Mouse (Mus musculus) CH12.LX (cell line): ENCODE measurements at regions not wholly inside any gene's neighbourhood (a gene's known extent, or its start where the extent isn't known, plus 50 kb on each side); places are given as distances from the start of the nearest gene placed in this dataset.

ENCODE experiments used
- DNase-seq: peaks from one replicate; pipeline ENCODE4 v3.0.0-alpha.2; 2013; ENCODE audit errors: extremely low read depth
- H3K27ac ChIP-seq: 2 replicates; pipeline ENCODE4 v1.5.1; 2012; ENCODE audit warnings: low read depth, mild to moderate bottlenecking, control low read depth, moderate library complexity; ENCODE audit not compliant: insufficient read depth
- H3K27me3 ChIP-seq: replicated peaks from 2 replicates; pipeline ENCODE3; 2012; ENCODE audit warnings: inconsistent platforms
- H3K36me3 ChIP-seq, 2 experiments: replicated peaks in 1 of 2; 2 replicates each; pipeline versions ENCODE3 to v1.6.1; 2012; ENCODE audit warnings: inconsistent platforms in 1 of 2, low read length in 1 of 2, mild to moderate bottlenecking in 1 of 2, mixed read lengths in 1 of 2, moderate library complexity in 1 of 2; ENCODE audit not compliant: control insufficient read depth in 1 of 2, insufficient read depth in 1 of 2
- H3K4me1 ChIP-seq, 2 experiments: 2 replicates each; pipeline ENCODE4 v1.6.1; 2012; ENCODE audit warnings: inconsistent platforms in 1 of 2, moderate library complexity in 1 of 2; ENCODE audit not compliant: insufficient read depth in 2 of 2, control insufficient read depth in 1 of 2
- H3K4me2 ChIP-seq: 2 replicates; pipeline ENCODE4 v1.6.1; 2012; ENCODE audit warnings: low read depth, mild to moderate bottlenecking, control low read depth; ENCODE audit not compliant: poor library complexity, insufficient read depth, severe bottlenecking
- H3K4me3 ChIP-seq, 3 experiments: fragments of 150-350 bp in 1 of 3; sonication (generic) in 1 of 3; replicated peaks in 1 of 3; 2 replicates each; pipeline versions ENCODE3 to v1.5.1; 2011 to 2012; ENCODE audit warnings: low read depth in 2 of 3, low read length in 2 of 3, mild to moderate bottlenecking in 2 of 3, moderate library complexity in 2 of 3, control low read depth in 1 of 3, improper control_type of control experiment in 1 of 3, inconsistent platforms in 1 of 3, mixed read lengths in 1 of 3; ENCODE audit not compliant: poor library complexity in 1 of 3
- H3K79me2 ChIP-seq: replicated peaks from 2 replicates; pipeline ENCODE4 v1.6.1; 2012; ENCODE audit warnings: mild to moderate bottlenecking, moderate library complexity; ENCODE audit not compliant: control insufficient read depth, poor library complexity, insufficient read depth, severe bottlenecking; ENCODE audit errors: extremely low read depth
- H3K9ac ChIP-seq: 2 replicates; pipeline ENCODE4 v1.6.1; 2012; ENCODE audit warnings: low read depth, mild to moderate bottlenecking, control low read depth, moderate library complexity; ENCODE audit not compliant: insufficient read depth
- H3K9me3 ChIP-seq: replicated peaks from 2 replicates; pipeline ENCODE3; 2012; ENCODE audit warnings: low read length, inconsistent platforms, mixed read lengths
- CHD1 ChIP-seq: IDR thresholded peaks from 2 replicates; pipeline ENCODE4 v1.6.1; 2012; ENCODE audit warnings: low read depth, low read length, improper control_type of control experiment, inconsistent platforms
- CHD2 ChIP-seq: IDR thresholded peaks from 2 replicates; pipeline ENCODE4 v1.6.1; 2011; ENCODE audit warnings: low read length, improper control_type of control experiment
- CTCF ChIP-seq, 2 experiments: IDR thresholded peaks in 1 of 2; conservative IDR thresholded peaks in 1 of 2; 2 replicates each; pipeline ENCODE4 v1.5.1; 2011 to 2012; ENCODE audit warnings: low read depth in 2 of 2, low read length in 2 of 2, improper control_type of control experiment in 1 of 2, inconsistent platforms in 1 of 2, mild to moderate bottlenecking in 1 of 2, moderate library complexity in 1 of 2
- E2F4 ChIP-seq: IDR thresholded peaks from 2 replicates; pipeline ENCODE4 v1.6.1; 2011; ENCODE audit warnings: low read depth, low read length, improper control_type of control experiment; ENCODE audit not compliant: insufficient replicate concordance
- ELF1 ChIP-seq: IDR thresholded peaks from 2 replicates; pipeline ENCODE4 v1.6.1; 2014; ENCODE audit warnings: low read depth, mild to moderate bottlenecking, inconsistent platforms, low read length, improper control_type of control experiment
- EP300 ChIP-seq: IDR thresholded peaks from 2 replicates; pipeline ENCODE4 v1.6.1; 2011; ENCODE audit warnings: low read length, improper control_type of control experiment
- HCFC1 ChIP-seq: IDR thresholded peaks from 2 replicates; pipeline ENCODE4 v1.6.1; 2012; ENCODE audit warnings: low read depth, mild to moderate bottlenecking, inconsistent platforms, low read length, improper control_type of control experiment
- IRF4 ChIP-seq: IDR thresholded peaks from 2 replicates; pipeline ENCODE4 v1.6.1; 2014; ENCODE audit warnings: low read depth, mild to moderate bottlenecking, inconsistent platforms, low read length, improper control_type of control experiment
- JUND ChIP-seq: conservative IDR thresholded peaks from 2 replicates; pipeline ENCODE4 v1.6.1; 2011; ENCODE audit warnings: low read depth, low read length, improper control_type of control experiment
- KAT2A ChIP-seq: IDR thresholded peaks from 2 replicates; pipeline ENCODE4 v1.6.1; 2012; ENCODE audit warnings: low read length, improper control_type of control experiment, inconsistent platforms; ENCODE audit not compliant: insufficient replicate concordance
- MAFK ChIP-seq: IDR thresholded peaks from 2 replicates; pipeline ENCODE4 v1.6.1; 2011; ENCODE audit warnings: low read length, improper control_type of control experiment; ENCODE audit not compliant: insufficient replicate concordance
- MAX ChIP-seq: IDR thresholded peaks from 2 replicates; pipeline ENCODE4 v1.6.1; 2011; ENCODE audit warnings: low read length, improper control_type of control experiment
- MYC ChIP-seq: IDR thresholded peaks from 2 replicates; pipeline ENCODE4 v1.6.1; 2011; ENCODE audit warnings: low read depth, mild to moderate bottlenecking, improper control_type of control experiment, low read length
- NRF1 ChIP-seq: IDR thresholded peaks from 2 replicates; pipeline ENCODE4 v1.6.1; 2014; ENCODE audit warnings: low read depth, mild to moderate bottlenecking, inconsistent platforms, low read length, improper control_type of control experiment, moderate library complexity
- PAX5 ChIP-seq: IDR thresholded peaks from 2 replicates; pipeline ENCODE4 v1.6.1; 2012; ENCODE audit warnings: low read length, inconsistent platforms, mixed read lengths
- RAD21 ChIP-seq: IDR thresholded peaks from 2 replicates; pipeline ENCODE4 v1.6.1; 2011; ENCODE audit warnings: low read depth, mild to moderate bottlenecking, low read length, improper control_type of control experiment, moderate library complexity
- RCOR1 ChIP-seq: conservative IDR thresholded peaks from 2 replicates; pipeline ENCODE4 v1.6.1; 2012; ENCODE audit warnings: low read depth, mild to moderate bottlenecking, inconsistent platforms, low read length, improper control_type of control experiment
- SIN3A ChIP-seq: IDR thresholded peaks from 2 replicates; pipeline ENCODE4 v1.6.1; 2012; ENCODE audit warnings: low read length, improper control_type of control experiment, inconsistent platforms
- SMC3 ChIP-seq: IDR thresholded peaks from 2 replicates; pipeline ENCODE4 v1.6.1; 2011; ENCODE audit warnings: low read depth, low read length, improper control_type of control experiment
- USF2 ChIP-seq: conservative IDR thresholded peaks from 2 replicates; pipeline ENCODE4 v1.6.1; 2011; ENCODE audit warnings: low read depth, low read length, improper control_type of control experiment
- ZC3H11A ChIP-seq: IDR thresholded peaks from 2 replicates; pipeline ENCODE4 v1.6.1; 2012; ENCODE audit warnings: low read depth, mild to moderate bottlenecking, inconsistent platforms, low read length, improper control_type of control experiment
- ZNF384 ChIP-seq: IDR thresholded peaks from 2 replicates; pipeline ENCODE4 v1.6.1; 2012; ENCODE audit warnings: low read depth, low read length, improper control_type of control experiment, inconsistent platforms
- dilution Hi-C: fragments of 300-500 bp; cut with MboI; formaldehyde crosslinking; loops from 2 replicates; pipeline ENCODE4 v1.14.3; 2020; ENCODE audit warnings: low sequenced_read_pairs; ENCODE audit not compliant: extremely low pct_unique_long_range_greater_than_20kb, extremely low pct_ligation_motif_present
- in situ Hi-C: fragments of 300-500 bp; cut with MboI; formaldehyde crosslinking; loops from 3 replicates; pipeline ENCODE4 v1.14.3; 2019; ENCODE audit warnings: low sequenced_read_pairs, low pct_ligation_motif_present, low pct_unique_long_range_greater_than_20kb, mixed read lengths

- Histone ChIP-seq H3K9ac (no peak overlapping the region), H3K4me1 (no peaks in the 10 kb centered on the region), H3K36me3 (no peaks in the 10 kb centered on the region), H3K4me3 (no peak overlapping the region), H3K79me2 (no peaks in the 10 kb centered on the region), H3K27ac (no peak overlapping the region), H3K4me2 (no peak overlapping the region), H3K9me3 (peaks cover 29% of the 10 kb centered on the region), H3K27me3 (no peaks in the 10 kb centered on the region)
- dilution Hi-C loops: no loop called here
- DNase-seq: no peak
- TF ChIP-seq NRF1: no peak
- no peak for TF ChIP-seq CHD2
- TF ChIP-seq SMC3: no peak
- in situ Hi-C loops: no loop called here
Measured at GRCm38 (mm10) chr3:119893165-119893910, 109.1 kb upstream of the Ptbp2 start.

- Histone ChIP-seq H3K9ac (no peak overlapping the region), H3K79me2 (no peaks in the 10 kb centered on the region), H3K27ac (no peak overlapping the region), H3K4me3 (no peak overlapping the region), H3K36me3 (no peaks in the 10 kb centered on the region), H3K9me3 (peaks cover 23% of the 10 kb centered on the region), H3K4me2 (no peak overlapping the region), H3K27me3 (no peaks in the 10 kb centered on the region), H3K4me1 (no peaks in the 10 kb centered on the region)
- in situ Hi-C loops: no loop called here
- TF ChIP-seq MAX (no peak), HCFC1 (no peak), EP300 (no peak), PAX5 (no peak), CHD2 (no peak), KAT2A (no peak), RAD21 (no peak)
- dilution Hi-C loops: no loop called here
- no peak for DNase-seq
Measured at GRCm38 (mm10) chr3:119892533-119893164, 108.4 kb upstream of the Ptbp2 start.

DNA sequence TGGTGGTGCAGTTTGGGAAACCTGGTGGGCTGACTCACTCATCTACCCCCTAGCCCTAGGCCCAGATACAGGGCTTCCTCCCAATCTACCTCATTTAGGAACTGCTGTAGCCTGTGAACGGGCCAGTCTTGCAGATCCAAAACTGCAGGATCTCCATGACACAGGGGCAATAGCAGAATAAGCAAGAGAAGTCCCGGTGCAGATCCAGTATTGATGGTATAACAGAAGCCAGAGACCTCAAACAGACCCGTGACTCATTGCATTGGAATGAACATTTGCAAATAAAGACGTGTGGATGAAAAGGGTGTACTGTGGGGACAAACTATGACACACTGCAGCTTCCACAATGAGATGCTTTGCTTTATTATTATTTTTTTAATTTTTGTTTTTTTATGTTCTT is 106.6 kb upstream of the Ptbp2 start:
- in situ Hi-C loops: no loop called here
- Histone ChIP-seq H3K27me3 (no peaks in the 10 kb centered on the region), H3K27ac (no peak overlapping the region), H3K9ac (no peak overlapping the region), H3K4me3 (no peak overlapping the region), H3K4me2 (no peak overlapping the region), H3K36me3 (no peaks in the 10 kb centered on the region), H3K9me3 (peaks cover 21% of the 10 kb centered on the region), H3K4me1 (no peaks in the 10 kb centered on the region), H3K79me2 (no peaks in the 10 kb centered on the region)
- dilution Hi-C loops: no loop called here
- DNase-seq: no peak
- TF ChIP-seq RCOR1 (no peak), ZC3H11A (no peak), ZNF384 (no peak), USF2 (no peak), SMC3 (no peak), MAFK (no peak), IRF4 (no peak), RAD21 (no peak), JUND (no peak), MAX (no peak), ELF1 (no peak), MYC (no peak), HCFC1 (no peak), SIN3A (no peak), E2F4 (no peak), CHD1 (no peak), CTCF (conservative IDR thresholded peaks at IDR 0.05 in 1 of 2, IDR thresholded peaks at IDR 0.05 in 1 of 2; ENCODE audit: low read depth in 2 of 2, low read length in 2 of 2) (no peak), KAT2A (no peak)
